Mouse (Mus musculus): Measurements from ENCODE around the gene Nudt4.

Nudt4 gene

DNA sequence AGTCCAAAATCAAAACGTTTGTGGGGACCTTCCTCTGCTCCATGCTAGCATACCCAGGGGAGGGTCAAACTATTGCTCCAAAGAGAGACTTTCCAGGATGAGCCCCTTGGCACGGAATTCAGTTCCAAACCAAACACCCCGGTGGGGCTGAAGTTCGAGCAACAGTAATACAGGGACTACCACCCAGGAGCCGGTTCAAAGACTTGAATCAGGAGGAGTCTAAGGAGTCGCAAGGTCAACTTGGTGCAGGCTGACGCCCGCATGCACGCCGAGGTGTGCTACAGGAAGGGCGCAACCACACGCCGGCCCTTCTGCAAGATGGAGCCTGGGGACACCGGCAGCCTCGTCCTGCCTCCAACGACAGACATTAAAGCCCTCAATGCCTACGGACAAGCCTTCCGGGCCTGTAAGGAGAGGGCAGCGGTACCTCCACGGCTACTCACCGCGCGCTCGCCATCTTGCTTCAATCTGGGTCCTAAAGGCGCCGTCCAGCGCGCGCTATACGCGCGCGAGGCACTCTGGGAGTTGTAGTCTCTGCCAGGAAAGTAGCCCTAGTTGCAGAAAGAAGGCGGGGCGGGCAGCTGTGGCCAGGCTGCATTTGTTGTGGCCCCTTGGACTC is 62.4 kb downstream of the Nudt4 start, which contains the start of gene Mrpl42:
Gene Mrpl42, minus strand, starts transcription at position 478 of the 619 bp plus-strand sequence.
- in situ Hi-C loops (cut with MboI) = no loop called here

DNA sequence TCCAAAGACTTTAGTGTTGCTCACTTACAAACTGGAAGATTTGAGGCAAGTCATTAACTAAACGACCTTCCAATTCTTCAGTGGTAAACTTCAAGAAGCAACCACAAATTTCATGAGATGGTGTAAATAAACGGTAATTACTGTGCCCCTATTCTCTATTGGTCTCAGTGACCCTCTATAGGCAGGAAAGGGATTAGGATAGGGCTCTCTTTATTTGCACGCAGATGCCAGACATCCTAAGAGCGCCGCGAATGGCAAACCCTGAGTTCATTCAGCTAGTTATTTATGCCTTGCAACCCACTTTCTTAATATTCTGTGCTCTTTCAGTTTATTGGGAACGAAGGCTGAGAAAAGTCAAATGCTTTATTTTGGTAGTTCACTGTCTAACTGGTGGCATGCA is 62.9 kb downstream of the Nudt4 start:
- in situ Hi-C loops (cut with MboI) = no loop called here
